Mouse (Mus musculus): ENCODE results near the gene Ulk2.

The Ulk2 gene

DNA sequence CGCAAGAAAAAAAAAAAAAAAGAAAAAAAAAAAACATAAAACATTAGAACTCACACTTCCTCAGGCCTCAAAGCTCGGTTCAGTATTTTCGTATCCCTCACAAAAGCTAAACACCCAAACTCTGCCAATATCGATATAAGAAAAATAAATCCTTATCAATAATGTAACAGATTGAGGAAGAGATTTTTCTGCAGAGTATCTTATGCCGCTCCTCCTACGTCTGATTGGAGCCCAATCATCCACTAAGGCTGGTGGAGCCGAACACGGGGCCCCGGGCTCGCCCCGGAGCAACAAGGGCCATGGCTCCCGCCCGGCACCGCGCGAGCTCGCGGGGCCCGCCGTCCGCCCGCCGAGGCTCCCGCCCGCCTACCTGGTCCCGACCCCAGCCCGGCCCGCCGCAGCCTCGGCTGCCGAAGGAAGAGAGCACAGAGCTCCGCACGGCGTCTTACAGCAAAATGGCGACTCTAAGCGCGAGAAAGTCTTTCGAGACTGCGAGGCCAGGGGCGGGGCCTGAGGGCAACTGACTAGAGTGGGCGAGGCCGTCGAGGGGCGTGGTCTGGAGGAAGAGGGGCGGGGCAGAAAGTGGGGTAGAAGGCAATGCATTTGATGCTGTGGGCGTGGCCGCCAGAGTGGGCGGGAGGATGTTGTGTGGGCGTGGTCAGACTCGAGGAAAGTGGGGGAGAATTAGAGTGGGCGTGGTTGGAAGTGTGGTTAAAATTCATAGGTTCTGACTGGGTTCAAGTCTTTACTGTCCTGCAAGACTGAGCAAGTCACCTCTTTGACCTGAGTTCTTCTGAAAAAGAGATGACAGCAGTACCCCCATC lies 93.1 kb downstream of the Ulk2 start, which contains the start of gene Prpsap2:
Prpsap2 (minus strand) TSS at position 505 of the 824 bp plus-strand sequence.
- DNase-seq (ENCODE audit: low spot score in 2 of 2) = peak; percentile 89 to 97

DNA sequence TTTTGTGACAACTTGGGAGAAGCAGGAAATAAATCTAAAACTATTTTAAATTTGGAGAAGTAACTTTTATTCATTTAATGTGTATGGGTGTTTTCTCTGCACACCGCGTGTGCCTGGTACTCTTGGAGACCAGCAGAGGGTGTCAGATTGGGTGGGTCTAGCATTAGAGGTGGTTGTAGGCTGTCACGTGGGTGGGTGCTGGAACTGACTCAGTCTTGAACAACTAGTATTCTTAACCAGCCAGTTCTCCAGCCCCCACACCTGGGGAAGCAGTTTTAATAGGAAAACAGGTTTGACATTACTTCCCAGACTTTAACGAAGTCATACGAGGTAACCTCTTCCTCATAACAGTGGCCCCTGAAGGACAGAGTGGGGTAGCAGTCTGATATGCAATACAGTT lies 94.4 kb downstream of the Ulk2 start:
- no peak for DNase-seq (ENCODE audit: low spot score in 2 of 2)

DNA sequence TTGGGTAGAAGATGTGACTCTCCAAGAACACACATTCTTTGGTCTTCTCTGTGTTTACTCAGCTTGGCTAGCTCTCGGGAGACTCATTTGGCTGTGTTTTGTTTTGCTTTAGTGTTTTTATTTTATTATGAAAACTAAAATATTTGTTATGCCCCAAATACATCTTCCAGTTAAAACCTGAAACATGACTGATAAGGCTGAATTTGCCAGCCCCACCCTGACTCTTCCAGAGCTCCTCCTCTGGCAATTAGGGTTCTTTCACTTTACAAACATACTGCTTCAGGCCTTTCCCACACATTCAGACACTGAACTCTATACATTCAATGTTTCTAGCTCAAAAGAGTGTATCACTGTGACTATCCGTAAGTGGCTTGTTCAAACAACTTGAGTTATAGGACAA lies 97.7 kb downstream of the Ulk2 start:
- DNase-seq (ENCODE audit: low spot score in 2 of 2) = no peak

DNA sequence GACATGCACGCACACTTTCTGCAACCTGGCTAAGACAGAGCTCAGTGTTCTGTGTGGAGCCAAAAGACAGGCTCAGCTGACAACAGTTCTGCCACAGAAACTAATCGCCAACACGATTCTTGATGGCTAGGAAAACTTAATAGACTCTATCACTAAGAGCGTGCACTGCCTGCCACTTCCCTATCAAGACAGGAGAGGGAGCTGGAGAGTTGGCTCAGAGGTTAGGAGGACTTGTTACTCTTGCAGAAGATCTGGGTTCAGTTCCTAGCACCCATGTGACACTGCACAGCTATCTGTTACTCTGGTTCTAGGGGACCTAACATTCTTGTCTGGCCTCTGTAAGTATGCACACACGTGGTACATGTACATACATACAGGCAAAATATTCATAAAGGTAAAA lies 103.3 kb downstream of the Ulk2 start:
- no peak for DNase-seq (ENCODE audit: low spot score in 2 of 2)

- no peak for DNase-seq (ENCODE audit: low spot score in 2 of 2)
Observed at GRCm38 (mm10) chr11:61747161-61747560, 107.7 kb downstream of the Ulk2 start.

GRCm38 (mm10) chr11:61745781-61746180 lies 109.1 kb downstream of the Ulk2 start:
- no peak for DNase-seq (ENCODE audit: low spot score in 2 of 2)

DNA sequence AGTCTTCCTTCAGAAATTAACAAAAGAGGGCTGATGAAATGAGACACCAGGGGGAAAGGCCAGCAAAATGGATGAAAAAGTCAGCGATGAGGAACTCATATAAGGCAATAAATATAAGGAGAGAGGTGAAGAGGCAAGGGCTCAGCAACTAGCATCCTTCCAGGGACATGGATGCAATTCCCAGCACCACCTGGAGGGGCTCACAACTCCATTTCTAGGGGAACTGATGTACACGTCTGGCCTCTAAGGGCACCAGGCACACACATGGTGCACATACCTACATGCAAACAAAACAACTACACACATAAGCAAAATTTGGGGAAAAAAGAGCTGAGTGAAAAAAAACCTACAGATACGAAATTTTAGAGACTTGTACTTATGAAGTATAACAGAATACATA lies 110.4 kb downstream of the Ulk2 start:
- DNase-seq (ENCODE audit: low spot score in 2 of 2) = no peak

GRCm38 (mm10) chr11:61743768-61744167 lies 111.1 kb downstream of the Ulk2 start:
- DNase-seq (ENCODE audit: low spot score in 2 of 2) = no peak

- DNase-seq (ENCODE audit: low spot score in 2 of 2) = no peak
Observed at GRCm38 (mm10) chr11:61740500-61740899, 114.4 kb downstream of the Ulk2 start.

DNA sequence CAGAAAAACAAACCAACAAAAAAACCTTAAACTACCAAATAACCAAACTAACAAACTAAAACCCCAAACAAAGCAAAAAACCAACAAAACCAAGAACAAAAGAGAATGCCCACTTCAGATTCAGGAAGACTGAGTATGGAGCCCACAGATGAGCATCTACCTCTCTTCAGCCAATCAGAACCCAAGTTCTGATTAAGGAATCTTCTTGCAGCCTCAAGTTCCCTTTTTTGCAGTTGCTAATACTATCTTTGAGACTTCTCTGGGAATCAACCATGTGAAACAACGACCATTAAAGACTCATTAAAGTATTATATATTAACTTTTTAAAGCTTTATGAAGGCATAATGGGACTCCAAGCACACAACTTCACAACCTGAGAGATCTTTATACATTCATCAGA lies 117.6 kb downstream of the Ulk2 start:
- no peak for DNase-seq (ENCODE audit: low spot score in 2 of 2)

GRCm38 (mm10) chr11:61732672-61733071 lies 122.2 kb downstream of the Ulk2 start:
- no peak for DNase-seq (ENCODE audit: low spot score in 2 of 2)

DNA sequence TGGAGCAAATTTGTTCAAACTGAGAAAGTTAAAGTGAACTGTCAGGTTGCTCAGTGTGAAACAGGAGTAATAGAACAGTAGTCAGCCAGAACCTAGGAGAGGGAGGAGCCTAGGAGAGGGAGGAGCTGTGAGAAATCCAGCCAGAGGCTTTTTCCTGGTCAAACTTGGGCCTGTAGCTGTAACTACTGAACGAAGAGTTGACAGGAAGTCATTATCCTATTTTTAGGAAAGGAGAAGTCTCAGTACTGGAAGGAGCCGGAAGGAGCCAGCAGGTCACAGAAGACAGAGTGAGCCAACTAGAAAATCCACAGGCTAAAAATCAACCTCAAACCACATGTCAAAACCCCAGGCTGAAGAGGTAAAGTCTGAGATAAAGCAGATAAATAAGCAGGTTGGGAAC lies 126.8 kb downstream of the Ulk2 start:
- no peak for DNase-seq (ENCODE audit: low spot score in 2 of 2)

Data from frontal cortex, postnatal 25 days (tissue).